Comparison of ENCODE assay signal across 8 mouse cellular contexts in genomic region chr10:127512813-127513212, GRCm38 (mm10). TPM values are rescaled to one million over a fixed set of nuclear protein-coding genes. Genes with fewer than 3 reads are reported as not detected.
DNase-seq lines count a peak whose midpoint lies in the region; ATAC-seq lines count a peak whose summit lies in the region.

No protein-coding gene starts in this region.

- H3K27ac ChIP-seq in hindbrain, embryonic 13.5 days, result peak overlapping the region; percentile 100

- peak overlapping the region; percentile 78 for H3K4me2 ChIP-seq in hindbrain, embryonic 13.5 days

- H3K27me3 ChIP-seq in hindbrain, embryonic 13.5 days, result peaks cover 30% of the 10 kb centered on the region

- H3K4me3 ChIP-seq in hindbrain, embryonic 13.5 days, result peak overlapping the region; percentile 41; the same call in 1 of the 2 replicates

- H3K4me1 ChIP-seq in hindbrain, embryonic 13.5 days (replicated peaks), result peaks cover 99% of the 10 kb centered on the region

- peak; percentile 97 for DNase-seq in NIH3T3 (ENCODE audit: low read depth)
- DNase-seq in cerebellum, postnatal 14 days, result peak; percentile 98
- peak; percentile 90 to 95 for DNase-seq in frontal cortex, postnatal 14 days (ENCODE audit: low spot score in 2 of 2)
- peak; percentile 98 to 99 for DNase-seq in layer of hippocampus, postnatal 25 days (ENCODE audit: extremely low spot score in 1 of 2, low spot score in 1 of 2)
- peak; percentile 97 for DNase-seq in lung, postnatal 14 days
- peak; percentile 93 for DNase-seq in ovary, postnatal 36 days (ENCODE audit: low spot score)
- DNase-seq in thymus, postnatal 14 days, result peak; percentile 94

- H3K9ac ChIP-seq in hindbrain, embryonic 13.5 days, result peak overlapping the region; percentile 82

- under 1% methylated on average over 27 of the region's 27 CpGs for WGBS in hindbrain, embryonic 13.5 days

- peaks cover 5% of the 10 kb centered on the region for H3K36me3 ChIP-seq in hindbrain, embryonic 13.5 days

- ATAC-seq in hindbrain, embryonic 13.5 days (ENCODE audit: low FRiP score), result peak; percentile 9

- H3K9me3 ChIP-seq in hindbrain, embryonic 13.5 days, result no peaks in the 10 kb centered on the region

RNA-seq across cellular contexts. Expression of gene Ndufa4l2, which starts 2.0 kb away (rescaled TPM):
- polyA plus RNA-seq in hindbrain, embryonic 13.5 days (2015; fragmentation: Nextera tagmentation; extraction: Ambion mirVana), result 13.4 and 15.5 TPM in 2 replicates
- 1 to 10 TPM; 4.1 to 6.7 TPM for total RNA-seq in layer of hippocampus, postnatal 25 days (2021)

RNA-seq across cellular contexts. Expression of gene Shmt2, which starts 9.4 kb away (rescaled TPM):
- polyA plus RNA-seq in hindbrain, embryonic 13.5 days (2015; fragmentation: Nextera tagmentation; extraction: Ambion mirVana), result 52.7 and 57.5 TPM in 2 replicates
- total RNA-seq in layer of hippocampus, postnatal 25 days (2021), result 10 to 100 TPM; 29.5 to 31.8 TPM

RNA-seq across cellular contexts. Expression of gene Stac3, which starts 11.3 kb away (rescaled TPM):
- polyA plus RNA-seq in hindbrain, embryonic 13.5 days (2015; fragmentation: Nextera tagmentation; extraction: Ambion mirVana), result 2.5 TPM in 2 replicates
- total RNA-seq in layer of hippocampus, postnatal 25 days (2021), result 1 to 10 TPM; 2.4 to 4.6 TPM

RNA-seq across cellular contexts. Expression of gene Nxph4, which starts 21.5 kb away (rescaled TPM):
- 139 and 176 TPM in 2 replicates for polyA plus RNA-seq in hindbrain, embryonic 13.5 days (2015; fragmentation: Nextera tagmentation; extraction: Ambion mirVana)
- 1 to 10 TPM; 1.9 to 2.1 TPM for total RNA-seq in layer of hippocampus, postnatal 25 days (2021)

Comparison
In these comparisons a context has a peak if more than half of its experiments do, and no peak if none do; other contexts are left out.
1. Peak in every context shown above with its lines: DNase-seq, ATAC-seq, H3K4me3 ChIP-seq and H3K27ac ChIP-seq.